In the genomic region with DNA sequence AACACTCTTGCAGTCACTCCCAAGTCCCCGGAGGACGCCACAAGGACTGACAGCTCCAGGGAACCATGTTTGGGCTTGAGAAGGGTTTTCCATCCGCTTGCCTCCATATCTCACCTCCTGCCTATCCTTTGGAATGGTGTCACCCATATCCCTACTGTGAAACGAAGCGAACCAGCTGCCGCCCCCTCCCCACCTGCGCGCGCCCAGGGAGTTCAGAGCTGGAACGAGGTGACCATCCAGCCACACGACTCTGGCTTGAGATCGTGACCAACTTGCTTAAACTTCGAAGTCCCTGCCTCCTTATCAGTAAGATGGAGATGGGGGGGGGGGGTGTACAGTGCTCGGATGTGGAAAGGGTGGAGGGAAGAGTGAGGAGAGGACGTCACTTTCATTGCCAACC, we compare ENCODE assay signal across 8 mouse cellular contexts. TPM values are rescaled to one million over a fixed set of nuclear protein-coding genes. Genes with fewer than 3 reads are reported as not detected.
A peak's percentile ranks its signal among the peaks of the same experiment; 100 is the strongest.
DNase-seq lines count a peak whose midpoint lies in the region; ATAC-seq and TF ChIP-seq lines count a peak whose summit lies in the region.

No protein-coding gene starts in this region.

- no peak for DNase-seq in kidney, adult 2 months
- no peak for DNase-seq in kidney, adult 9 months
- no peak for DNase-seq in midbrain, embryonic 14.5 days
- no peak for DNase-seq in adrenal gland, postnatal 4 days (ENCODE audit: low spot score in 2 of 2)
- DNase-seq in gastrocnemius, postnatal 4 days (ENCODE audit: low spot score in 2 of 2) = no peak
- no peak for DNase-seq in adrenal gland, postnatal 14 days

- peak overlapping the region; percentile 76 for H3K4me2 ChIP-seq in embryonic facial prominence, embryonic 12.5 days (replicated peaks)
- H3K4me2 ChIP-seq in hindbrain, embryonic 16.5 days (ENCODE audit: low read length) = peak overlapping the region; percentile 93
- peak overlapping the region; percentile 87 for H3K4me2 ChIP-seq in midbrain, embryonic 14.5 days (ENCODE audit: low read length)

- no peaks in the 10 kb centered on the region for H3K27me3 ChIP-seq in kidney, adult 2 months (replicated peaks; ENCODE audit: control insufficient read depth, insufficient read depth, low read length)
- H3K27me3 ChIP-seq in embryonic facial prominence, embryonic 12.5 days = peaks cover 75% of the 10 kb centered on the region
- peaks cover 24% of the 10 kb centered on the region for H3K27me3 ChIP-seq in hindbrain, embryonic 16.5 days (replicated peaks; ENCODE audit: control insufficient read depth, insufficient read depth, low read length)
- H3K27me3 ChIP-seq in midbrain, embryonic 14.5 days (ENCODE audit: control insufficient read depth, insufficient read depth, low read length) = peaks cover 58% of the 10 kb centered on the region

- H3K4me3 ChIP-seq in kidney, adult 2 months (ENCODE audit: insufficient read depth, low read depth, low read length) = peak overlapping the region; percentile 19; the same call in 1 of the 2 replicates
- H3K4me3 ChIP-seq in embryonic facial prominence, embryonic 12.5 days = peak overlapping the region; percentile 52
- peak overlapping the region; percentile 51 for H3K4me3 ChIP-seq in hindbrain, embryonic 16.5 days (ENCODE audit: low read length)
- peak overlapping the region; percentile 47 for H3K4me3 ChIP-seq in midbrain, embryonic 14.5 days (replicated peaks; ENCODE audit: low read depth, low read length)

- H3K4me1 ChIP-seq in kidney, adult 2 months (ENCODE audit: control insufficient read depth, insufficient read depth, low read length) = peaks cover 11% of the 10 kb centered on the region; the same call in 1 of the 2 replicates
- H3K4me1 ChIP-seq in embryonic facial prominence, embryonic 12.5 days = peaks cover 63% of the 10 kb centered on the region
- peaks cover 26% of the 10 kb centered on the region for H3K4me1 ChIP-seq in hindbrain, embryonic 16.5 days (ENCODE audit: control insufficient read depth, insufficient read depth, low read depth, low read length)
- peaks cover 22% of the 10 kb centered on the region for H3K4me1 ChIP-seq in midbrain, embryonic 14.5 days (ENCODE audit: control insufficient read depth, insufficient read depth, low read length)

- H3K9ac ChIP-seq in embryonic facial prominence, embryonic 12.5 days = peak overlapping the region; percentile 51
- H3K9ac ChIP-seq in hindbrain, embryonic 16.5 days (ENCODE audit: low read depth, low read length) = peak overlapping the region; percentile 70
- H3K9ac ChIP-seq in midbrain, embryonic 14.5 days (replicated peaks; ENCODE audit: low read length) = no peak overlapping the region; the same call in 1 of the 2 replicates

- H3K9me3 ChIP-seq in embryonic facial prominence, embryonic 12.5 days = no peaks in the 10 kb centered on the region
- H3K9me3 ChIP-seq in hindbrain, embryonic 16.5 days (ENCODE audit: control insufficient read depth, low read length) = no peaks in the 10 kb centered on the region
- H3K9me3 ChIP-seq in midbrain, embryonic 14.5 days (ENCODE audit: control insufficient read depth, low read length) = no peaks in the 10 kb centered on the region

- peak overlapping the region; percentile 61; the same call in 1 of the 2 replicates for H3K27ac ChIP-seq in kidney, adult 2 months (ENCODE audit: insufficient read depth, low read depth, low read length)
- H3K27ac ChIP-seq in embryonic facial prominence, embryonic 12.5 days = no peak overlapping the region
- H3K27ac ChIP-seq in hindbrain, embryonic 16.5 days (ENCODE audit: low read depth, low read length) = no peak overlapping the region
- no peak overlapping the region for H3K27ac ChIP-seq in midbrain, embryonic 14.5 days (replicated peaks; ENCODE audit: low read depth, low read length)

- 3% methylated on average over 15 of the region's 15 CpGs for WGBS in kidney, adult 2 months
- WGBS in embryonic facial prominence, embryonic 12.5 days = under 1% methylated on average over 15 of the region's 15 CpGs
- 3% methylated on average over 15 of the region's 15 CpGs for WGBS in hindbrain, embryonic 16.5 days
- WGBS in midbrain, embryonic 14.5 days = 2% methylated on average over 15 of the region's 15 CpGs

- no peak for TF ChIP-seq CTCF in kidney, adult 2 months (conservative IDR thresholded peaks at IDR 0.05; ENCODE audit: insufficient read depth, insufficient read length, low read depth, low read length)

- TF ChIP-seq POLR2A in kidney, adult 2 months (IDR thresholded peaks at IDR 0.05; ENCODE audit: low read depth, low read length) = no peak

- ATAC-seq in embryonic facial prominence, embryonic 12.5 days (ENCODE audit: insufficient number of reproducible peaks, insufficient read depth, low FRiP score, low TSS enrichment) = no peak
- no peak for ATAC-seq in hindbrain, embryonic 16.5 days
- ATAC-seq in midbrain, embryonic 14.5 days (ENCODE audit: low FRiP score, low TSS enrichment) = no peak

- no peaks in the 10 kb centered on the region for H3K36me3 ChIP-seq in kidney, adult 2 months (ENCODE audit: control insufficient read depth, insufficient read depth, low read length)
- no peaks in the 10 kb centered on the region for H3K36me3 ChIP-seq in embryonic facial prominence, embryonic 12.5 days
- H3K36me3 ChIP-seq in hindbrain, embryonic 16.5 days (ENCODE audit: control insufficient read depth, insufficient read depth, low read length) = no peaks in the 10 kb centered on the region
- H3K36me3 ChIP-seq in midbrain, embryonic 14.5 days (ENCODE audit: control insufficient read depth, insufficient read depth, low read length) = no peaks in the 10 kb centered on the region

RNA-seq across cellular contexts. Expression of a gene that starts 1.9 kb away (rescaled TPM):
- 5.7 and 6.6 TPM in 2 replicates for polyA plus RNA-seq in kidney, adult 2 months (2012; rRNA removed)
- polyA plus RNA-seq in embryonic facial prominence, embryonic 12.5 days (2016; fragmentation: Nextera tagmentation; extraction: Ambion mirVana) = 33.0 and 36.7 TPM in 2 replicates
- polyA plus RNA-seq in hindbrain, embryonic 16.5 days (2015; fragmentation: Nextera tagmentation; extraction: Ambion mirVana) = 41.7 and 59.8 TPM in 2 replicates
- polyA plus RNA-seq in midbrain, embryonic 14.5 days (2014; fragmentation: Nextera tagmentation; extraction: Ambion mirVana) = 8.4 and 13.7 TPM in 2 replicates
- 10 to 100 TPM; 15.3 to 20.4 TPM for total RNA-seq in adrenal gland, postnatal 4 days (2021)
- total RNA-seq in gastrocnemius, postnatal 4 days (2021) = 10 to 100 TPM; 24.2 to 25.0 TPM
- 5.6 and 14.3 TPM in 2 replicates for total RNA-seq in adrenal gland, postnatal 14 days (2021)
